Comparison of ENCODE assay signal across 14 mouse cellular contexts in the genomic region with DNA sequence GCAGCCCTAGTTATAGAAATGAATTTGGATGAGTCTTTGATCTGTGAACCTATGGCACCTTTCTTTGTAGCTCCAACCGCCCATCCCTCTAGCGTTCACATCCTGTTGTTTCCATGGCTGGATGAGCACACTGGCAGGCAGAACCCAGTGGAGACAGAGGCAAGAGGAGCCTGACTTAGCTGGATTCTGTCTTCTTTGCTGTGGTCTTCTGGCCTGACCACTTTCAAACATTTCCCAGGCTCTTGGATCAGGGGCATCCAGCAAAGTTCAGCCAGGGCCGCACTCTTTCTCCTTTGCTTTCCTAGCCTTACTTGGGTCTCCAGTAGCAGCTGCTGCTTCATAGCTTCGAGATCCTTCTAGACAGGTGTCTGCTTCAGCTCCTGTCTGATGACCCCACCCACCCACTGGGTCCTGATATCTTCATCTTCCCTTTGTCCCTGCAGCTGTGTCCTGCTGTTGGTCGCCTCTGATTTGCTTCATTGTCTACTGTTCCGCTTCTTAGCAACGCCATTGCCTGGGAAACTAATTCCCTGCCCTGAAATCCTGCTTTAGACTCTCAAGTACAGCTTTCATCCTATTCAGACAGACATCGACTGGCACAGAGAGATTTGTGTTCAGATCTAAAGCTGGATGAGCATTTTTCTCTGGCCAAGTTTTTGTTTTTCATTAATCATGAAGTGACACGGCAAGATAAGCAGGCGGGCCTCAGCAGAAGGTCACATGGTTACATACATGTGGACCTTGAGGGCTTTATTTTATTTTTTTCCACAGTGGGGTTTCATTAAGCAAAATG.
A peak's percentile ranks its signal among the peaks of the same experiment; 100 is the strongest.
DNase-seq lines count a peak whose midpoint lies in the region; ATAC-seq lines count a peak whose summit lies in the region.
"Had no signal": no experiment of that assay in that cellular context is flagged by ENCODE, and none has a peak within 500 bp of the region (broad histone marks: within the 10 kb centered on the region; RNA-seq: fewer than 3 reads in every experiment).

No protein-coding gene starts in this region.

- H3K9me3 ChIP-seq in forebrain, embryonic 10.5 days, result peaks cover 10% of the 10 kb centered on the region
- peaks cover 10% of the 10 kb centered on the region; the same call in 1 of the 2 replicates for H3K9me3 ChIP-seq in forebrain, embryonic 16.5 days (ENCODE audit: control insufficient read depth, low read length)
- H3K9me3 ChIP-seq in forebrain, embryonic 15.5 days, result no peaks in the 10 kb centered on the region
- peaks cover 8% of the 10 kb centered on the region; the same call in 1 of the 2 replicates for H3K9me3 ChIP-seq in midbrain, embryonic 13.5 days

- H3K4me1 ChIP-seq in forebrain, embryonic 10.5 days, result peaks cover 27% of the 10 kb centered on the region
- H3K4me1 ChIP-seq in forebrain, embryonic 16.5 days (replicated peaks; ENCODE audit: control insufficient read depth, insufficient read depth, low read length), result peaks cover 3% of the 10 kb centered on the region
- peaks cover 6% of the 10 kb centered on the region for H3K4me1 ChIP-seq in forebrain, embryonic 15.5 days
- peaks cover 24% of the 10 kb centered on the region for H3K4me1 ChIP-seq in midbrain, embryonic 13.5 days (replicated peaks)

- H3K27ac ChIP-seq in forebrain, embryonic 10.5 days, result peak overlapping the region; percentile 84
- H3K27ac ChIP-seq in forebrain, embryonic 16.5 days (ENCODE audit: low read length), result no peak overlapping the region
- H3K27ac ChIP-seq in forebrain, embryonic 15.5 days (replicated peaks), result peak overlapping the region; percentile 40; the same call in 1 of the 2 replicates
- peak overlapping the region; percentile 73 for H3K27ac ChIP-seq in midbrain, embryonic 13.5 days
- H3K27ac ChIP-seq: liver, embryonic 14.5 days had no signal

- no peaks in the 10 kb centered on the region for H3K36me3 ChIP-seq in forebrain, embryonic 10.5 days (replicated peaks)
- H3K36me3 ChIP-seq in forebrain, embryonic 16.5 days (ENCODE audit: control insufficient read depth, insufficient read depth), result no peaks in the 10 kb centered on the region
- H3K36me3 ChIP-seq in forebrain, embryonic 15.5 days, result no peaks in the 10 kb centered on the region
- H3K36me3 ChIP-seq in midbrain, embryonic 13.5 days, result no peaks in the 10 kb centered on the region

- H3K9ac ChIP-seq in forebrain, embryonic 16.5 days (replicated peaks; ENCODE audit: low read depth, low read length), result no peak overlapping the region
- no peak overlapping the region for H3K9ac ChIP-seq in forebrain, embryonic 15.5 days (replicated peaks)
- no peak overlapping the region for H3K9ac ChIP-seq in midbrain, embryonic 13.5 days (replicated peaks)
- H3K9ac ChIP-seq: liver, embryonic 14.5 days had no signal

- peak; percentile 56 for DNase-seq in forebrain, embryonic 10.5 days (ENCODE audit: extremely low spot score, low spot score)
- DNase-seq in adrenal gland, adult 8-10 months, result peak; percentile 8
- DNase-seq in gastrocnemius, adult 8-10 months (ENCODE audit: low spot score in 2 of 2), result no peak
- DNase-seq in lung, postnatal 36 days, result no peak
- DNase-seq: cerebellum, postnatal 10 days; gastrocnemius, postnatal 14 days; thymus, postnatal 14 days had no signal

- ATAC-seq in forebrain, embryonic 16.5 days, result no peak
- peak; percentile 43; the same call in 1 of the 2 replicates for ATAC-seq in forebrain, embryonic 15.5 days (replicated peaks)
- peak; percentile 82 for ATAC-seq in midbrain, embryonic 13.5 days
- no peak for ATAC-seq in monocyte, adult 5-6 weeks (replicated peaks; ENCODE audit: insufficient number of reproducible peaks, low FRiP score, low TSS enrichment, poor library complexity, severe bottlenecking)
- ATAC-seq: intestine, postnatal 0 days; Patski had no signal

- H3K4me3 ChIP-seq in forebrain, embryonic 10.5 days, result no peak overlapping the region
- no peak overlapping the region for H3K4me3 ChIP-seq in forebrain, embryonic 16.5 days (replicated peaks; ENCODE audit: low read length)
- no peak overlapping the region for H3K4me3 ChIP-seq in forebrain, embryonic 15.5 days
- no peak overlapping the region for H3K4me3 ChIP-seq in midbrain, embryonic 13.5 days (replicated peaks)

- H3K27me3 ChIP-seq in forebrain, embryonic 10.5 days (ENCODE audit: poor library complexity, severe bottlenecking), result no peaks in the 10 kb centered on the region
- no peaks in the 10 kb centered on the region for H3K27me3 ChIP-seq in forebrain, embryonic 16.5 days (replicated peaks; ENCODE audit: control insufficient read depth, insufficient read depth, low read length)
- H3K27me3 ChIP-seq in forebrain, embryonic 15.5 days, result no peaks in the 10 kb centered on the region
- peaks cover 19% of the 10 kb centered on the region for H3K27me3 ChIP-seq in midbrain, embryonic 13.5 days
- H3K27me3 ChIP-seq: Patski had no signal

- WGBS in forebrain, embryonic 10.5 days, result 41% methylated on average over 10 of the region's 10 CpGs
- WGBS in forebrain, embryonic 16.5 days, result 27% methylated on average over 10 of the region's 10 CpGs
- WGBS in forebrain, embryonic 15.5 days, result 25% methylated on average over 10 of the region's 10 CpGs
- 7% methylated on average over 10 of the region's 10 CpGs for whole genome bisulfite sequencing in midbrain, embryonic 13.5 days

- H3K4me2 ChIP-seq in forebrain, embryonic 16.5 days (ENCODE audit: low read length), result no peak overlapping the region
- no peak overlapping the region for H3K4me2 ChIP-seq in forebrain, embryonic 15.5 days (replicated peaks)
- H3K4me2 ChIP-seq in midbrain, embryonic 13.5 days (replicated peaks), result peak overlapping the region; percentile 22

Comparison
In these comparisons a context has a peak if more than half of its experiments do, and no peak if none do; other contexts are left out.
1. ATAC-seq: peak in forebrain, embryonic 15.5 days (single experiment) and midbrain, embryonic 13.5 days (single experiment); none in forebrain, embryonic 16.5 days (single experiment) and monocyte, adult 5-6 weeks (single experiment).
2. DNase-seq: peak in forebrain, embryonic 10.5 days (single experiment) and adrenal gland, adult 8-10 months (single experiment); none in gastrocnemius, adult 8-10 months (0 of 2) and lung, postnatal 36 days (single experiment).